Mouse (Mus musculus) hindbrain, embryonic 15.5 days (tissue): ENCODE measurements around the gene Plcb4. TPM values are rescaled to one million over a fixed set of nuclear protein-coding genes. Genes with fewer than 3 reads are reported as not detected.

Experiments used
- ATAC-seq: fragments of 200-750 bp; cut with Nextera tagmentation; 2 replicates; pipeline ENCODE4 v1.8.0; 2017; ENCODE audit warnings: low read depth, moderate number of reproducible peaks, moderate TSS enrichment; ENCODE audit not compliant: low FRiP score
- H3K27ac ChIP-seq: fragments of 300-500 bp; sonication (generic); replicated peaks from 2 replicates; pipeline ENCODE4 v1.5.1; 2015; ENCODE audit warnings: mild to moderate bottlenecking, inconsistent platforms
- H3K27me3 ChIP-seq: fragments of 300-500 bp; sonication (generic); 2 replicates; pipeline ENCODE4 v1.6.1; 2015; ENCODE audit warnings: control low read depth, inconsistent platforms
- H3K36me3 ChIP-seq: fragments of 300-500 bp; sonication (generic); 2 replicates; pipeline ENCODE4 v1.6.1; 2015; ENCODE audit warnings: control low read depth, inconsistent platforms
- H3K4me1 ChIP-seq: fragments of 300-500 bp; sonication (generic); replicated peaks from 2 replicates; pipeline ENCODE4 v1.6.1; 2015; ENCODE audit warnings: control low read depth, inconsistent platforms
- H3K4me2 ChIP-seq: fragments of 300-500 bp; sonication (generic); 2 replicates; pipeline ENCODE4 v1.6.1; 2015; ENCODE audit warnings: moderate library complexity, mild to moderate bottlenecking, inconsistent platforms
- H3K4me3 ChIP-seq: fragments of 300-500 bp; sonication (generic); 2 replicates; pipeline ENCODE4 v1.5.1; 2015; ENCODE audit warnings: mild to moderate bottlenecking, inconsistent platforms
- H3K9ac ChIP-seq: fragments of 300-500 bp; sonication (generic); 2 replicates; pipeline ENCODE4 v1.6.1; 2015; ENCODE audit warnings: inconsistent platforms
- H3K9me3 ChIP-seq: fragments of 300-500 bp; sonication (generic); 2 replicates; pipeline ENCODE4 v1.6.1; 2016; ENCODE audit warnings: control low read depth, inconsistent platforms
- WGBS: fragments of 180-500 bp; shearing (Covaris S2); methylation state at CpG from one replicate; pipeline ENCODE4 v1.1.7; 2015; 5-methylcytosine and 5-hydroxymethylcytosine counted together
- polyA plus RNA-seq: library from polyadenylated mRNA; unstranded; fragments of >200 nt; fragmentation: Nextera tagmentation; extraction: Ambion mirVana; gene quantifications from 2 replicates; pipeline ENCODE4 v1.2.1, GENCODE M21; 2015

Gene Plcb4
- polyA plus RNA-seq, 1 experiment from 2014 or later: 46.1 TPM

GRCm38 (mm10) chr2:135926660-135927343, 268.0 kb downstream of the Plcb4 start:
- H3K9me3 ChIP-seq: no peaks in the 10 kb centered on the region
- ATAC-seq: peak; percentile 38; the same call in 1 of the 2 replicates

DNA sequence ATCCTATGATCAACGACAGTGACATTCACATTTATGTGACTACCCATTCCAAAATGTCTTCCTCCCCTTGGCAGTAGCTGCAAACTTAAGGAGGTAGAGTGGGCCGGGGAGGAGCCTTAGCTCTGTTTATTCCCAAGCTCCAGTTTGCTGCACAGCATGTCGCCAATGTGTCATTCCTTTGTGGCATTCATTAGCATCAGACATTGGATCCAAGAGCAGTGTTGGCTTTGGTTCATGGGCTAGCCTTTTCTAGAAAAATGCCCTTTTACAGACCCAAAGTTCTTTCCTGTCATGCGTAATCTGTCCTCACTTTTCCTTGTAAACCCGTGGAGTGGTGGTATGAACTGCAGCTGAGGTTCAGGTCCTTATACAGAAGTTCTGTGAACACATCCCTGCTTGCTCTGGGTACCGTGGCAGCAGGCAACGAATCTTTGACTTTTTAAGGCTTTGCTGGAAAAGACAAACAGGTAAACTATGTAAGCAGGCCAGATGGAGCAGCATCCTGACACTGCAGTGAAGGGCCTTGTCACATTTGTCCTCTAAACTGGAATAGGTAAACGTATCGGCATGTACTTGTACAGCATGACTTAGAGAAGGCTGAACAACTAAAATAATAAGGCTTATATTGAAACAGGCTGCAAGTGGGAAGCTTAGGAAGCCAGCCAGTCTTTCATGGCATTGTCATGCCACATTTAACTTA, 270.4 kb downstream of the Plcb4 start:
- Histone ChIP-seq H3K4me3 (no peak overlapping the region), H3K4me1 (0 out of 2 replicates have a peak, but pooled peaks cover 3% of the 10 kb centered on the region), H3K9me3 (no peaks in the 10 kb centered on the region), H3K9ac (no peak overlapping the region), H3K27me3 (no peaks in the 10 kb centered on the region), H3K4me2 (no peak overlapping the region), H3K27ac (no peak overlapping the region), H3K36me3 (no peaks in the 10 kb centered on the region)
- no peak for ATAC-seq
- WGBS: 68% methylated on average over 9 of the region's 9 CpGs

More at GRCm38 (mm10) chr2:135926660-135927343, 268.0 kb downstream of the Plcb4 start:
- no peak overlapping the region for H3K9ac ChIP-seq
- 0 out of 2 replicates have a peak, but pooled peaks cover 3% of the 10 kb centered on the region for H3K4me1 ChIP-seq
- H3K36me3 ChIP-seq: no peaks in the 10 kb centered on the region
- H3K27me3 ChIP-seq: no peaks in the 10 kb centered on the region
- 84% methylated on average over 8 of the region's 8 CpGs for WGBS
- no peak overlapping the region for H3K4me3 ChIP-seq
- no peak overlapping the region for H3K4me2 ChIP-seq
- no peak overlapping the region for H3K27ac ChIP-seq

- 89% methylated on average over 4 of the region's 4 CpGs for WGBS
- no peaks in the 10 kb centered on the region for H3K36me3 ChIP-seq
- H3K27ac ChIP-seq: no peak overlapping the region
- H3K4me1 ChIP-seq: 0 out of 2 replicates have a peak, but pooled peaks cover 3% of the 10 kb centered on the region
- H3K27me3 ChIP-seq: no peaks in the 10 kb centered on the region
- no peak overlapping the region for H3K4me3 ChIP-seq
- no peak overlapping the region for H3K4me2 ChIP-seq
- no peak for ATAC-seq
- no peak overlapping the region for H3K9ac ChIP-seq
- H3K9me3 ChIP-seq: no peaks in the 10 kb centered on the region
Measured at GRCm38 (mm10) chr2:135930696-135931095, 271.9 kb downstream of the Plcb4 start.

DNA sequence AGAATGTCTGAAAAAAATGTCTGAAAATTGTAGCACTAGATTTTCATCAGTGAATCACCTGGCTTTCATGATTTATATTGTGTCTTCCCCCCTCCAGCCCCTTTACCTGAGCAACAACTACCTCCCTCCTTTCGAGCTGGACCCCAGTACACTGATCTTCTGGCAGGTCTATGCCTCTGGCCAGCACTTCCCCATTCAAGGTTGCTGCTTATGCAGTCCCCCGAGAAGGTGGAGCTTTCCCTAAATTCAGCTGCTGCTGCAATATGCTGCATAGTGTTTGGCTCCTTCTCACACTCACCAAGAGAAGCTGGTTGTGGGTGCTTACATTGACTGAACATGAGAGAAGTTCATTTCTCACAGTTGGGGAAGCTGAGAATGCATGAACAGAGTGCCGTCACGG, 273.8 kb downstream of the Plcb4 start:
- 89% methylated on average over 4 of the region's 4 CpGs for WGBS
- no peak for ATAC-seq

GRCm38 (mm10) chr2:135936376-135936775, 277.6 kb downstream of the Plcb4 start:
- Histone ChIP-seq H3K4me1 (no peaks in the 10 kb centered on the region), H3K9ac (no peak overlapping the region), H3K9me3 (no peaks in the 10 kb centered on the region), H3K27ac (no peak overlapping the region), H3K4me2 (no peak overlapping the region), H3K27me3 (no peaks in the 10 kb centered on the region), H3K4me3 (no peak overlapping the region), H3K36me3 (0 out of 2 replicates have a peak, but pooled peaks cover 4% of the 10 kb centered on the region)
- no peak for ATAC-seq
- 78% methylated on average over 6 of the region's 6 CpGs for WGBS

More for the DNA sequence above, 273.8 kb downstream of the Plcb4 start:
- Histone ChIP-seq H3K4me2 (no peak overlapping the region), H3K9me3 (no peaks in the 10 kb centered on the region), H3K36me3 (no peaks in the 10 kb centered on the region), H3K27me3 (no peaks in the 10 kb centered on the region), H3K4me1 (0 out of 2 replicates have a peak, but pooled peaks cover 3% of the 10 kb centered on the region), H3K27ac (no peak overlapping the region), H3K9ac (no peak overlapping the region), H3K4me3 (no peak overlapping the region)

- ATAC-seq: no peak
- 0 out of 2 replicates have a peak, but pooled peaks cover 4% of the 10 kb centered on the region for H3K36me3 ChIP-seq
- H3K4me2 ChIP-seq: no peak overlapping the region
- H3K4me1 ChIP-seq: no peaks in the 10 kb centered on the region
- no peaks in the 10 kb centered on the region for H3K27me3 ChIP-seq
- no peaks in the 10 kb centered on the region for H3K9me3 ChIP-seq
- 90% methylated on average over 6 of the region's 6 CpGs for WGBS
- H3K27ac ChIP-seq: no peak overlapping the region
- H3K4me3 ChIP-seq: no peak overlapping the region
- no peak overlapping the region for H3K9ac ChIP-seq
Measured at GRCm38 (mm10) chr2:135937646-135938045, 278.8 kb downstream of the Plcb4 start.

DNA sequence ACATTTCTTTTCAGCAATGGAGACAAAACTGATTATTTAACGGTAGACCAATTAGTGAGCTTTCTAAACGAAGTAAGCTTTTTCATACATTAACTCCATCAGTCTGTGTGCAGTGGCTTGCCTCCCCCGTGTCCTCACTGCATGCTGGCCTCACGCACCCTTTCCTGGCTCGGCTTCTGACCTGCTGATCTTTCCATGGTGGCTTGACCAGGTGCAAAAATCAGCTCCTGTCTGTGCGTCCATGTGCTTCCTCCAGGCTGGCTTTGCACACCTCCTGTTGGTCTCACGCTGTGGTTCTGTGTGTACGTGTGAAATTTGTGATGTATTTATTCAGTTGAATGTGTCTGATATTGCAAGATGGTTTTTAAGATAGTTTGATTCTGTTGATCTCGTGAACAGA, 281.1 kb downstream of the Plcb4 start:
- no peak for ATAC-seq
- no peak overlapping the region for H3K4me2 ChIP-seq
- H3K4me1 ChIP-seq: no peaks in the 10 kb centered on the region
- WGBS: 69% methylated on average over 9 of the region's 9 CpGs
- no peak overlapping the region for H3K9ac ChIP-seq
- no peak overlapping the region for H3K27ac ChIP-seq
- no peaks in the 10 kb centered on the region for H3K27me3 ChIP-seq
- H3K9me3 ChIP-seq: no peaks in the 10 kb centered on the region
- H3K36me3 ChIP-seq: 0 out of 2 replicates have a peak, but pooled peaks cover 4% of the 10 kb centered on the region
- no peak overlapping the region for H3K4me3 ChIP-seq

- H3K36me3 ChIP-seq: peaks cover 15% of the 10 kb centered on the region; the same call in 1 of the 2 replicates
- no peak overlapping the region for H3K27ac ChIP-seq
- no peaks in the 10 kb centered on the region for H3K9me3 ChIP-seq
- H3K4me3 ChIP-seq: no peak overlapping the region
- no peak overlapping the region for H3K9ac ChIP-seq
- ATAC-seq: no peak
- no peak overlapping the region for H3K4me2 ChIP-seq
- no peaks in the 10 kb centered on the region for H3K27me3 ChIP-seq
- 68% methylated on average over 1 of the region's 1 CpGs for WGBS
- no peaks in the 10 kb centered on the region for H3K4me1 ChIP-seq
Measured at GRCm38 (mm10) chr2:135947839-135948238, 289.0 kb downstream of the Plcb4 start.

DNA sequence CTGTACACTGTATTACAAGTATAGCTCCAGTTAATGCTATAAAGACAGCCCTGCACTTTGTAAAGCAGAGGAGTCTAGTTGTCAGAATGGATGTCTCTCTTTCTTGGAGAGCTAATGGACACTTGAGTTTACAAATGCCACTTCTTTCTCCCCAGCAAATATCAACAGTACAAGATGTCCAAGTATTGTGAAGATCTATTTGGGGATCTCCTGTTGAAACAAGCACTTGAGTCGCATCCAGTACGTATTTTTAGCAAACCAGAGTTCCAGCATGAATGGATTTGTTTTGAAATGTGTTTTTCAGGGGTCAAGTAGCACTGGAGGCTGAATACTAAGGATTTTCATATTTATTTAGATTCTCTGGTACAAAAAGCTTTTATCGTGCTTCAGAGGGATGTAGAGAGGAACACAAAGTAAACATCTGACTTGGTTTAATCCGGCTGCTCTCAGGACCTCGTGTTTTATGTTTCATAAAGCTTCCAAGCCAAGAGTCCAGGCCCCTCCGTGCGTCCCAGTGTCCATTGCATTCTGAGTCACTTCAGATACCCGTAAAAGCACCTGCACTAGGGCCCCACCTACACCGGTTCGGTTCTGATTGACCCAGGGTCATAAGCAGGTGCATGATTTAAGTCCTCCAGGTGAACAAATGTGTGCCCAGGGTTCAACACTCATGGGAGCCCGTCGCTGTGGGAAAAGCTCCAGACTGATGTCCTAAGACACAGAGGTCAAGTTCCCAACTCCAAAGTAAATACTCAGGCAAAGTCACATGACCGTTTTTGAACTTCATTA, 296.1 kb downstream of the Plcb4 start:
- ATAC-seq: no peak
- H3K27ac ChIP-seq: no peak overlapping the region
- H3K4me2 ChIP-seq: no peak overlapping the region
- no peak overlapping the region for H3K9ac ChIP-seq
- H3K36me3 ChIP-seq: peaks cover 15% of the 10 kb centered on the region; the same call in 1 of the 2 replicates
- no peaks in the 10 kb centered on the region for H3K4me1 ChIP-seq
- H3K4me3 ChIP-seq: no peak overlapping the region
- H3K9me3 ChIP-seq: no peaks in the 10 kb centered on the region
- WGBS: 87% methylated on average over 13 of the region's 13 CpGs
- no peaks in the 10 kb centered on the region for H3K27me3 ChIP-seq

- Histone ChIP-seq H3K27ac (no peak overlapping the region), H3K27me3 (no peaks in the 10 kb centered on the region), H3K36me3 (peaks cover 8% of the 10 kb centered on the region; the same call in 1 of the 2 replicates), H3K4me1 (no peaks in the 10 kb centered on the region), H3K9me3 (no peaks in the 10 kb centered on the region), H3K4me3 (no peak overlapping the region), H3K4me2 (no peak overlapping the region), H3K9ac (no peak overlapping the region)
- 90% methylated on average over 8 of the region's 8 CpGs for WGBS
- no peak for ATAC-seq
Measured at GRCm38 (mm10) chr2:135955796-135956195, 297.0 kb downstream of the Plcb4 start.

GRCm38 (mm10) chr2:135957689-135958088, 298.9 kb downstream of the Plcb4 start:
- peak; percentile 75 for ATAC-seq
- H3K36me3 ChIP-seq: peaks cover 4% of the 10 kb centered on the region; the same call in 1 of the 2 replicates
- 35% methylated on average over 7 of the region's 7 CpGs for WGBS

More at GRCm38 (mm10) chr2:135957689-135958088, 298.9 kb downstream of the Plcb4 start:
- Histone ChIP-seq H3K4me2 (no peak overlapping the region), H3K27me3 (no peaks in the 10 kb centered on the region), H3K4me3 (no peak overlapping the region), H3K9me3 (no peaks in the 10 kb centered on the region), H3K9ac (no peak overlapping the region), H3K27ac (no peak overlapping the region), H3K4me1 (no peaks in the 10 kb centered on the region)
